Mouse (Mus musculus) limb, embryonic 14.5 days (tissue): ENCODE data around the gene Gm10718. TPM values are rescaled to one million over a fixed set of nuclear protein-coding genes. Genes with fewer than 3 reads are reported as not detected.
"Not testable (repeated sequence)": the region's sequence is repeated elsewhere in the genome, so short reads cannot be mapped to it uniquely, and the experiment has no call there.

Experiments used
- ATAC-seq: fragments of 200-750 bp; cut with Nextera tagmentation; 2 replicates; pipeline ENCODE4 v1.8.0; 2017; ENCODE audit warnings: low read depth, moderate number of reproducible peaks, moderate TSS enrichment; ENCODE audit not compliant: low FRiP score
- DNase-seq: peaks from one replicate; pipeline ENCODE4 v3.0.0-alpha.2; 2015; ENCODE audit warnings: low spot score
- H3K27ac ChIP-seq: fragments of 300-500 bp; sonication (generic); replicated peaks from 2 replicates; pipeline ENCODE4 v1.5.1; 2014; ENCODE audit warnings: low read depth, mild to moderate bottlenecking, low read length, moderate library complexity, mixed read lengths
- H3K27me3 ChIP-seq: fragments of 300-500 bp; sonication (generic); 2 replicates; pipeline ENCODE4 v1.6.1; 2014; ENCODE audit warnings: low read length, mixed read lengths; ENCODE audit not compliant: control insufficient read depth, insufficient read depth
- H3K36me3 ChIP-seq: fragments of 300-500 bp; sonication (generic); 2 replicates; pipeline ENCODE4 v1.6.1; 2014; ENCODE audit warnings: mild to moderate bottlenecking, low read length, moderate library complexity, mixed read lengths; ENCODE audit not compliant: control insufficient read depth, insufficient read depth
- H3K4me1 ChIP-seq: fragments of 300-500 bp; sonication (generic); 2 replicates; pipeline ENCODE4 v1.6.1; 2014; ENCODE audit warnings: antibody characterized with exemption, low read length, mixed read lengths; ENCODE audit not compliant: control insufficient read depth, insufficient read depth
- H3K4me2 ChIP-seq: fragments of 300-500 bp; sonication (generic); replicated peaks from 2 replicates; pipeline ENCODE4 v1.6.1; 2014; ENCODE audit warnings: low read depth, mild to moderate bottlenecking, low read length, moderate library complexity; ENCODE audit not compliant: severe bottlenecking
- H3K4me3 ChIP-seq: fragments of 300-500 bp; sonication (generic); replicated peaks from 2 replicates; pipeline ENCODE4 v1.5.1; 2014; ENCODE audit warnings: low read length
- H3K9ac ChIP-seq: fragments of 300-500 bp; sonication (generic); 2 replicates; pipeline ENCODE4 v1.6.1; 2014; ENCODE audit warnings: mild to moderate bottlenecking, low read depth, low read length, moderate library complexity; ENCODE audit not compliant: severe bottlenecking
- H3K9me3 ChIP-seq: fragments of 300-500 bp; sonication (generic); 2 replicates; pipeline ENCODE4 v1.6.1; 2016; ENCODE audit warnings: low read length; ENCODE audit not compliant: control insufficient read depth
- WGBS: fragments of 180-500 bp; shearing (Covaris S2); extraction: QIAGEN DNeasy Blood & Tissue Kit; methylation state at CpG from one replicate; pipeline ENCODE4 v1.1.7; 2014; 5-methylcytosine and 5-hydroxymethylcytosine counted together
- polyA plus RNA-seq, 2 experiments: library from polyadenylated mRNA; depleted of rRNA in 1 of 2; stranded (reverse) in 1 of 2; unstranded in 1 of 2; fragments of >200 nt; fragmentation: Nextera tagmentation in 1 of 2; extraction: Ambion mirVana in 1 of 2; gene quantifications; 2 replicates each; pipeline versions ENCODE4 v1.2.1 to v1.2.3; 2012 to 2014

The Gm10718 gene
- polyA plus RNA-seq, 2 experiments, result 0.10 TPM; not detected in 1

DNA sequence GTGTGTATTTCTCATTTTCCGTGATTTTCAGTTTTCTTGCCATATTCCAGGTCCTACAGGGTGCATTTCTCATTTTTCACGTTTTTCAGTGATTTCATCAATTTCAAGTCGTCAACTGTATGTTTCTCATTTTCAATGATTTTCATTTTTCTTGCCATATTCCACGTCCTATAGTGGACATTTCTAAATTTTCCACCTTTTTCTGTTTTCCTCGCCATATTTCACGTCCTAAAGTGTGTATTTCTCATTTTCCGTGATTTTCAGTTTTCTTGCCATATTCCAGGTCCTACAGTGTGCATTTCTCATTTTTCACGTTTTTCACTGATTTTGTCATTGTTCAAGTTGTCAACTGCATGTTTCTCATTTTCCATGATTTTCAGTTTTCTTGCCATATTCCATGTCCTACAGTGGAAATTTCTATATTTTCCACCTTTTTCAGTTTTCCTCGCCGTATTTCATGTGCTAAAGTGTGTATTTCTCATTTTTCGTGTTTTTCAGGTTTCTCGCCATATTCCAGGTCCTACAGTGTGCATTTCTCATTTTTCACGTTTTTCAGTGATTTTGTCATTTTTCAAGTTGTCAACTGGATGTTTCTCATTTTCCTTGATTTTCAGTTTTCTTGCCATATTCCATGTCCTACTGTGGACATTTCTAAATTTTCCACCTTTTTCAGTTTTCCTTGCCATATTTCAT lies 885 bp upstream of the Gm10718 start:
- not testable (repeated sequence) for H3K36me3 ChIP-seq, H3K27me3 ChIP-seq, H3K4me3 ChIP-seq, H3K27ac ChIP-seq, ATAC-seq, H3K4me1 ChIP-seq, H3K4me2 ChIP-seq, H3K9me3 ChIP-seq, H3K9ac ChIP-seq
- peak; percentile 2 for DNase-seq
- 69% methylated on average over 9 of the region's 13 CpGs for WGBS

DNA sequence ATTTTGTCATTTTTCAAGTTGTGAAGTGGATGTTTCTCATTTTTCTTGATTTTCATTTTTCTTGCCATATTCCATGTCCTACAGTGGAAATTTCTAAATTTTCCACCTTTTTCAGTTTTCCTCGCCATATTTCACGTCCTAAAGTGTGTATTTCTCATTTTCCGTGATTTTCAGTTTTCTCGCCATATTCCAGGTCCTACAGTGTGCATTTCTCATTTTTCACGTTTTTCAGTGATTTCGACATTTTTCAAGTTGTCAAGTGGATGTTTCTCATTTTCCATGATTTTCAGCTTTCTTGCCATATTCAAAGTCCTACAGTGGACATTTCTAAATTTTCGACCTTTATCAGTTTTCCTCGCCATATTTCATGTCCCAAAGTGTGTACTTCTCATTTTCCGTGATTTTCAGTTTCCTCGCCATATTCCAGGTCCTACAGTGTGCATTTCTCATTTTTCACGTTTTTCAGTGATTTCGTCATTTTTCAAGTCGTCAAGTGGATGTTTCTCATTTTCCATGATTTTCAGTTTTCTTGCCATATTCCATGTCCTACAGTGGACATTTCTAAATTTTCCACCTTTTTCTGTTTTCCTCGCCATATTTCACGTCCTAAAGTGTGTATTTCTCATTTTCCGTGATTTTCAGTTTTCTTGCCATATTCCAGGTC lies 770 bp downstream of the Gm10718 start:
- DNase-seq, H3K4me2 ChIP-seq, H3K9ac ChIP-seq, H3K27ac ChIP-seq, H3K27me3 ChIP-seq, H3K9me3 ChIP-seq, ATAC-seq, H3K4me3 ChIP-seq, H3K4me1 ChIP-seq, H3K36me3 ChIP-seq: not testable (repeated sequence)
- WGBS, result 63% methylated on average over 14 of the region's 16 CpGs

- H3K36me3 ChIP-seq, H3K4me2 ChIP-seq, H3K4me1 ChIP-seq, H3K27me3 ChIP-seq, ATAC-seq, H3K9me3 ChIP-seq, H3K9ac ChIP-seq, DNase-seq, H3K27ac ChIP-seq, H3K4me3 ChIP-seq: not testable (repeated sequence)
- WGBS, result 72% methylated on average over 12 of the region's 12 CpGs
Observed at GRCm38 (mm10) chr9:3024912-3025467, 1.6 kb downstream of the Gm10718 start, which contains the start of gene Gm10717. Gene Gm10717, plus strand, starts transcription at chr9:3025417.

GRCm38 (mm10) chr9:3025653-3026052 lies 2.3 kb downstream of the Gm10718 start:
- not testable (repeated sequence) for H3K36me3 ChIP-seq, H3K9me3 ChIP-seq, ATAC-seq, H3K27ac ChIP-seq, DNase-seq, H3K9ac ChIP-seq, H3K4me1 ChIP-seq, H3K4me2 ChIP-seq, H3K4me3 ChIP-seq, H3K27me3 ChIP-seq
- 60% methylated on average over 4 of the region's 6 CpGs for WGBS

DNA sequence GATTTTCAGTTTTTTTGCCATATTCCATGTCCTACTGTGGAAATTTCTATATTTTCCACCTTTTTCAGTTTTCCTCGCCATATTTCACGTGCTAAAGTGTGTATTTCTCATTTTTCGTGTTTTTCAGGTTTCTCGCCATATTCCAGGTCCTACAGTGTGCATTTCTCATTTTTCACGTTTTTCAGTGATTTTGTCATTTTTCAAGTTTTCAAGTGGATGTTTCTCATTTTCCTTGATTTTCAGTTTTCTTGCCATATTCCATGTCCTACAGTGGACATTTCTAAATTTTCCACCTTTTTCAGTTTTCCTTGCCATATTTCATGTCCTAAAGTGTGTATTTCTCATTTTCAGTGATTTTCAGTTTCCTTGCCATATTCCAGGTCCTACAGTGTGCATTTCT lies 2.8 kb downstream of the Gm10718 start:
- H3K4me3 ChIP-seq, H3K9ac ChIP-seq, H3K4me2 ChIP-seq, H3K4me1 ChIP-seq, H3K36me3 ChIP-seq, H3K27ac ChIP-seq, DNase-seq, H3K27me3 ChIP-seq, H3K9me3 ChIP-seq, ATAC-seq: not testable (repeated sequence)
- WGBS, result 68% methylated on average over 5 of the region's 5 CpGs

GRCm38 (mm10) chr9:3026741-3027140 lies 3.4 kb downstream of the Gm10718 start:
- not testable (repeated sequence) for H3K4me1 ChIP-seq, H3K27me3 ChIP-seq, H3K4me2 ChIP-seq, H3K9ac ChIP-seq, H3K4me3 ChIP-seq, DNase-seq, H3K9me3 ChIP-seq, ATAC-seq, H3K36me3 ChIP-seq, H3K27ac ChIP-seq
- whole genome bisulfite sequencing, result 69% methylated on average over 9 of the region's 9 CpGs

DNA sequence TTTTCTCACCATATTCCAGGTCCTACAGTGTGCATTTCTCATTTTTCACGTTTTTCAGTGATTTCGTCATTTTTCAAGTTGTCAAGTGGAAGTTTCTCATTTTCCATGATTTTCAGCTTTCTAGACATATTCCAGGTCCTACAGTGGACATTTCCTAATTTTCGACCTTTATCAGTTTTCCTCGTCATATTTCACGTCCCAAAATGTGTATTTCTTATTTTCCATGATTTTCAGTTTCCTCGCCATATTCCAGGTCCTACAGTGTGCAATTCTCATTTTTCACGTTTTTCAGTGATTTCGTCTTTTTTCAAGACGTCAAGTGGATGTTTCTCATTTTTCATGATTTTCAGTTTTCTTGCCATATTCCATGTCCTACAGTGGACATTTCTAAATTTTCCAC lies 3.9 kb downstream of the Gm10718 start:
- not testable (repeated sequence) for H3K27me3 ChIP-seq, H3K4me3 ChIP-seq, H3K9me3 ChIP-seq, H3K9ac ChIP-seq, H3K27ac ChIP-seq, ATAC-seq, H3K4me1 ChIP-seq, H3K4me2 ChIP-seq, H3K36me3 ChIP-seq
- peak; percentile 50 for DNase-seq
- 73% methylated on average over 9 of the region's 9 CpGs for WGBS

- not testable (repeated sequence) for H3K4me3 ChIP-seq, H3K36me3 ChIP-seq, H3K9ac ChIP-seq, ATAC-seq, H3K27ac ChIP-seq, H3K27me3 ChIP-seq, H3K4me2 ChIP-seq, DNase-seq, H3K4me1 ChIP-seq, H3K9me3 ChIP-seq
- 65% methylated on average over 12 of the region's 16 CpGs for WGBS
Observed at GRCm38 (mm10) chr9:3029276-3030000, 6.1 kb downstream of the Gm10718 start.
